Mouse (Mus musculus) left cerebral cortex, adult 2 months (tissue): ENCODE results near the gene Hoxa10. TPM values are rescaled to one million over a fixed set of nuclear protein-coding genes. Genes with fewer than 3 reads are reported as not detected.

Experiments
- DNase-seq, 2 experiments: peaks; one replicate each; pipeline ENCODE4 v3.0.0; 2021 to 2022; ENCODE audit warnings: low spot score in 2 of 2, mixed read lengths in 1 of 2; ENCODE audit errors: extremely low spot score in 1 of 2
- H3K27ac ChIP-seq: fragments of 200-600 bp; 2 replicates; pipeline ENCODE4 v1.8.1; 2022
- H3K4me3 ChIP-seq: fragments of 200-600 bp; 2 replicates; pipeline ENCODE4 v1.8.1; 2022
- CTCF ChIP-seq: fragments of 200-600 bp; IDR thresholded peaks from 2 replicates; pipeline ENCODE4 v1.8.1; 2022; ENCODE audit warnings: antibody characterized with exemption, mild to moderate bottlenecking, moderate library complexity
- intact Hi-C: fragments of 180-260 bp; cut with DNase I; formaldehyde crosslinking; loops from one replicate; pipeline ENCODE4 v1.15.1; 2025
- total RNA-seq, 2 experiments: library from RNA; stranded (reverse); gene quantifications; 2 replicates each; pipeline ENCODE4 v1.2.3; 2021

Hoxa10 gene
- total RNA-seq, 2 experiments from 2014 or later: not detected

DNA sequence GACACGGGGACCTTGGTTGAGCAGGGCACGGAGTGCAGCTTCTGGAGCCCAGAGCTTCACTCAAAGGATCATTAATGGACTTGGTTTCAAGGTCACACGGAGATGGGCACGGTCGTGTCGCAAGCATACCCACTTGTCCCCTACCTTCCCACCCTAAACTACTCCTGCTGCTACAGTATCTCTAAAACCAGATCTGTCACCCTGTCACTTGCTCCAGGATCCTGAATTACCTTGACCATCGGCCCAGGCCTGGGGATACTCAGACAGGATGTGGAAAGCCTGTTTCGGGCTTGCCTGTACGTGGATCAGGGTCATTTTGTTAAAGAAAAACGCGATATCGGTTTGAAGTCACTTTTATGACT, 31.0 kb downstream of the Hoxa10 start:
- intact Hi-C loops: no loop called here
- no peak for TF ChIP-seq CTCF
- no peak overlapping the region for H3K27ac ChIP-seq
- no peak overlapping the region for H3K4me3 ChIP-seq
- no peak for DNase-seq

DNA sequence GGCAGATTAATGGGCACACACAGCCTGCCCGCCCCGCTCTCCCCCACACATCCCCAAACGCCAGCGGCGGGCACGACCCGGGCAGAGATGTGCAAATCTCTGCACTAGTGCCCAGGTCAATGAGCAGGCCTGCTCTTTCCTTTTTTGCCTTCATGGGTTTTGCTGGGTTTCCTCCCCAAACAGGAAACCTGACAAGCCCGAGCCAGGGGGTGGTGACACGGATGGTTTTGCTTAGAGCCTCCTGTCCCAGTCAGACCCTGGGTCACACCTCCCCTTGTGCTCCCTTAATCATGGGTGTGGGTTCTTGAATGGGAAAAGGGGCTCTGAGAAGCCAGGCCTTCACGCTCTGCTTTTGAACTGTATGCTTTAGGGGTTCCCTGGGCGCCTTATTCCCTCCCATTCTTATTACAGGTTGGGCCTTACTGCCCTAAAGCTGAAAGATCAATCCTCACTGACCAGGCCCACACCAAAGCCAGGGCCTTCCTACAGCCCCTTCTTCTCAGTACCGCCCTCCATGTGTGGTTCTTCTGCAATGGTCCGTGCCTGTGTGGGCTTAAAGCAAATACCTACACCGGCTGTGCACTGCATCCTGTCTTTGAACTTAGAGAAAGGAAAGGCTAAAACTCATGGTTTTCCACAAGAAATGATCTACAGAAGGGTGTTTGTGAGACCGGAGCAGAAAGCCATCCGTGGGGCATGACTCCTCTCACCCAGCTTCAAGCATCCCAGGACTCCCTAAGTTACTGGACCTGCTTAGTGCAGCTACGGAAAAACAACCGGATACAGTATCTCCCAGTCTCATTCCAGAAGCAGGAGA, 31.6 kb downstream of the Hoxa10 start:
- intact Hi-C loops: no loop called here
- no peak overlapping the region for H3K4me3 ChIP-seq
- no peak overlapping the region for H3K27ac ChIP-seq
- no peak for TF ChIP-seq CTCF
- DNase-seq: no peak

DNA sequence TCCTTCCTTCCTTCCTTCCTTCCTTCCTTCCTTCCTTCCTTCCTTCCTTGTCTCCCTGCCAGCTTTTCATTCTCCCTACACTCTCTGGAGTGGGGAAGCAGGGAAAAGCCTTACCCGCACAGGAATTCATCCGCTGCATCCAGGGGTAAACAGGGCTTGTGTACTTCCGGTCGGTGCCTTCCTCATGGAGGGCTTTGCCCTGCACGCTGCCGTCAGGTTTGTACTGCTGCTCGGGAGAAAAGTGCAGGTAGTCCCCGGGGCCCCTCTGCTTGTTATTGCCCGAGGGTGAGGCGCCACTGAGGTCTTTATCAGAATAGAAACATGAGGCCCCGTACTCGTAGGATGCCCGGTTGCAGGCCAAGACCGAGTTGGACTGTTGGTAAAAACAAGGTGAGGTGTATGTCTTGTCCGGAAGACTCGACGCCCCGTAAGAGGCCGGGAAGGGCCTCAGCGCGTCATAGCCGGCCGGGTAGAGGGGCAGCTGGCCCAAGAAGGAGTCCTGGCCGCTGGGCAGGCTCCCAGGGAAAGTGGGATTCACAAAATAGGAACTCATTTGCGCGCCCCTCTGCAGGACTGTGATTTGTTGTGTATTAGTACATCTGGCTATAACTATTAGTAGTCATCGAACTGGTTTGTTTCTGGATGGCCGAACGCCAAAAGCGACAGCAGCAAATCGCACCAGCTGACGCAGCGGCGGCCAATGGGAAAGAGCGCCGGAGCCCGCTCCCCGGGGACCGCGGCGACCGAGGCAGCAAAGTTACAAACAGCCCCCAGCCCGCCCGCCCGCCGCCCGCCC, 32.4 kb downstream of the Hoxa10 start, which contains the start of gene Hoxa6:
Gene Hoxa6 (minus strand): TSS at position 651 of the 796 bp plus-strand sequence.
- no peak within 1 kb of the TSS for H3K4me3 ChIP-seq
- H3K27ac ChIP-seq: no peak within 1 kb of the TSS
- no peak for TF ChIP-seq CTCF

DNA sequence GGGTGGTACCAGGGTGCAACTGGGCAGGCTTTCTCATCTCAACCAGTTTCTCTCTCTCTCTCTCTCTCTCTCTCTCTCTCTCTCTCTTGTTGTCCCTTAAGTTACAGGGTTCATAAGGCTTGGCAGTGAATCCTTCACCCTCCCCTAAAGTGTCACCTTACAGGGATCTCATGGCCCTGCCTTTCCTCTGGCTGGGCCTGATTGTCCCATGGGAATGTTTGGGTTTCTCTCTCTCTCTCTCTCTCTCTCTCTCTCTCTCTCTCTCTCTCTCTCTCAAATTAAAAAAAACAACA, 33.0 kb downstream of the Hoxa10 start:
- DNase-seq: no peak
- intact Hi-C loops: no loop called here
- TF ChIP-seq CTCF: no peak
- no peak overlapping the region for H3K27ac ChIP-seq
- H3K4me3 ChIP-seq: no peak overlapping the region

More for the DNA sequence above, 32.4 kb downstream of the Hoxa10 start, which contains the start of gene Hoxa6:
- intact Hi-C loops: no loop called here
- no peak for DNase-seq

DNA sequence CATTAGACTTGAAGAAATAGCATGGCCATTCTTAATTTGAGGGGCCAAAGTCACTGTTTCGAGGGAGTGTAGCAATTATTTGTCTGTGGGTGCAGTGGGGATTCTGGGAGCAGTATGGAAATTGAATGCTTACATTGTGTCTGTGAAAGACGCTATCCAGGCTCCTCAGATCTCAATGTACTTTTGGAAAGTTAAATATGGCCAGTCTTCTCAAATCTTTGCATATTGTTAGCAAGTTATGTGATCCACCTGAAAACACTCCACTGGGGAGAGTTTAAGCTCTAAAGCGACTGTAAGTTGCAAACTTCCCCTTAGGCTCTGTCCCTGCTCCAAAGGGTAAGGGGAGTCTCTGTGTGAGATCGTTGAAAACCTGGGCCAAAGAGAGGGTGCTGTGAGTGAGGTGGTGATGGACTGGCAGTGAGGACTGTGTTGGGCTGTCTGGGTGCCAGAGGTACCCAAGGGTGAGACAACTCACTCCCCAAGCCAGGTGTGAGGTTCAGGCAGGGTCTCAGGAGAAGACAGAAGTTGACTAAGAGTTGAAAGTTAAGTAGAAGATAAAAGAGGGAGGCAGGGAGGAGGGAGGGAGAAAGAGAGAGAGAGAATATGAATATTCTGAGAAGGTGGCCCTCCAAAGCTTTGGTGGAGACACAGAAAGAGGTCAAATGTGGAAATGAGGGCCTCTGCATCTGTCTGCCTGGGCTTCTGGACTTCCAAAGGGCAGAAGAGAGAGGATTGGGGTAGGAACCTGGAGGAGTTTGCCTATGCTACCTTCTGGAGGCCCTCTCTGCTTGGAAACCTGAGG, 33.6 kb downstream of the Hoxa10 start:
- intact Hi-C loops: no loop called here
- TF ChIP-seq CTCF: no peak
- DNase-seq: no peak
- Histone ChIP-seq H3K4me3 (no peak overlapping the region), H3K27ac (no peak overlapping the region)

DNA sequence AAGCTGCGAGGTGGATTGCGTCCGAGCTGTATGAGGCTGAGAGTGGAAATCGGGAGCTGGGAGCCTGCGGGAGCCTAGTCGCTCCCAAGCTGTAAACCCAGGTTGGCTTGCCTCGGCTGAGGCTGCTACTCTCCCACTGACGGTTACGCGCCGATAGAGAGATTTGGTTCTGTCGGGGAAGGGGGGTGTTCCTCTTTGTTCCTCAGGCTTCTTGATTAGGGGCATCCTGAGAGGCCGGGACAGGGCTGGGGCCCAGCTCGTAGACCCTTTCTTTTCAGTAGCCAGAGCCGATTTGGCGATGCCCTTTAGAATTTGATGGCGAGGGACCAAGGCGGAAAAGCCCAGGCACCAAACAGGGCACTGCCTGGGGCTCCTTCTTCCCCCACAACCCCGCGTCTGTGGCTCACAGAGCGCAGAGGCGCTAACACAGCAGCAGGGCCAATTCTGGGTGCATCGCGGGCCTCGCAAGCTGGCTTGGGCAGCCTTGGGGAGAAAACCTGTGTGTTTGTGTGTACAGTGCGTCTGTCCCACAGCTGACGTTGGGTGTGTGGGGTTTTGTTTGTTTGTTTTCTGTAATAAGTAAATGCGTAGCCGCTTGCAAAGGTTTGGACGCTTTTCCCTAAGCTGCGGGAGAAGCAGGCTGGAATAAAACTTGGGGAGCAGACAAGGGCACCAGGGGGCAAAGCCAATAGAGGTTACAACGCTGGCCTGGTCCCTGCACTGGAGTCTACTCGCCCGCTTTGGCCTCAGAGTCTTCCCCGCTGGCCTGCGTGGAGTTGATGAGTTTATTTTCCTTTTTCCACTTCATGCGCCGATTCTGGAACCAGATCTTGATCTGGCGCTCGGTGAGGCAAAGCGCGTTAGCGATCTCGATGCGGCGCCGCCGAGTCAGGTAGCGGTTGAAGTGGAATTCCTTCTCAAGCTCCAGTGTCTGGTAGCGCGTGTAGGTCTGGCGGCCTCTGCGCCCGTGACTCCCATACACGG, 34.7 kb downstream of the Hoxa10 start:
- Histone ChIP-seq H3K27ac (no peak overlapping the region), H3K4me3 (no peak overlapping the region)
- intact Hi-C loops: no loop called here
- no peak for TF ChIP-seq CTCF
- DNase-seq: no peak

DNA sequence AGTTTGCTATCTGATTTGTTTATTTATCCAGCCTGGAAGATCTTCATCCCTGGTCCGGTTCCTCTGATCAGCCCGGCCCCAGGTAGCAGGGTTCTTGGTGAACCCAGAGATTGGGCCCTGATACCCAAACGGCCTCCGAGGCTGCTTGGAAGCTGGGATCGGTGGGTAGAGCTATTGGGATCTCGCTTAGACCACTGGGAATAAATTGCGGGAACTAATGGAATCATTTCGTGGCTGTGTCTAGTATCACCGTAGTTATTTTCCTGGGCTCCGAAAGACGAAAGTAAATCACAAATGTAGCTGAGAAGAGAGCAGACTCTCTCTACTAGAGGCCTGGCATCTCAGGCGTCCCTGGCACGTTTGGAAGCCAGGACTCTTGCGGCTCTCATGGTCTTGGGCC, 35.4 kb downstream of the Hoxa10 start:
- no peak for DNase-seq
- no peak overlapping the region for H3K27ac ChIP-seq
- TF ChIP-seq CTCF: no peak
- H3K4me3 ChIP-seq: no peak overlapping the region
- intact Hi-C loops: no loop called here

DNA sequence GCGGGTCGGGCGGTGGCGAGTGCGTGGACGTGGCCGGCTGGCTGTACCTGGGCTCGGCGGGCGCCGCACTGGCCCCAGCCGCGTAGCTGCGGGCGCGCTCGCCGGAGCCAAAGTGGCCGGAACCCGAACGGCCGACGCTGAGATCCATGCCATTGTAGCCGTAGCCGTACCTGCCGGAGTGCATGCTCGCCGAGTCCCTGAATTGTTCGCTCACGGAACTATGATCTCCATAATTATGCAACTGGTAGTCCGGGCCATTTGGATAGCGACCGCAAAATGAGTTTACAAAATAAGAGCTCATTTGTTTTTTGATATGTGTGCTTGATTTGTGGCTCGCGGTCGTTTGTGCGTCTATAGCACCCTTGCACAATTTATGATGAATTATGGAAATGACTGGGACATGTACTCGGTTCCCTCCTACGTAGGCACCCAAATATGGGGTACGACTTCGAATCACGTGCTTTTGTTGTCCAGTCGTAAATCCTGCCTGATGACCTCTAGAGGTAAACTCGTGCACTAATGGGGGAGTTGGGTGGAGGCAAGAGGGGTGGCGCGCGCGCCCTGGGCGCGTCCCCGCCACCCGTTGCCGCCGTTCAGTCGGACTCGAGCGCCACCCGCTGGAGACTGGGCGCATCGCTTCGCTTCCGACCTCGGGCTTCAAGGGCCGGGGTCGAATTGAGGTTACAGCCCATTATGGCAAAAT, 36.5 kb downstream of the Hoxa10 start, which contains the start of gene Hoxa5:
Gene Hoxa5 (minus strand): TSS at position 538 of the 703 bp plus-strand sequence.
- peak; percentile 45 for TF ChIP-seq CTCF
- Histone ChIP-seq H3K4me3 (no peak within 1 kb of the TSS), H3K27ac (no peak within 1 kb of the TSS)
- no peak for DNase-seq
- intact Hi-C loops: no loop called here

DNA sequence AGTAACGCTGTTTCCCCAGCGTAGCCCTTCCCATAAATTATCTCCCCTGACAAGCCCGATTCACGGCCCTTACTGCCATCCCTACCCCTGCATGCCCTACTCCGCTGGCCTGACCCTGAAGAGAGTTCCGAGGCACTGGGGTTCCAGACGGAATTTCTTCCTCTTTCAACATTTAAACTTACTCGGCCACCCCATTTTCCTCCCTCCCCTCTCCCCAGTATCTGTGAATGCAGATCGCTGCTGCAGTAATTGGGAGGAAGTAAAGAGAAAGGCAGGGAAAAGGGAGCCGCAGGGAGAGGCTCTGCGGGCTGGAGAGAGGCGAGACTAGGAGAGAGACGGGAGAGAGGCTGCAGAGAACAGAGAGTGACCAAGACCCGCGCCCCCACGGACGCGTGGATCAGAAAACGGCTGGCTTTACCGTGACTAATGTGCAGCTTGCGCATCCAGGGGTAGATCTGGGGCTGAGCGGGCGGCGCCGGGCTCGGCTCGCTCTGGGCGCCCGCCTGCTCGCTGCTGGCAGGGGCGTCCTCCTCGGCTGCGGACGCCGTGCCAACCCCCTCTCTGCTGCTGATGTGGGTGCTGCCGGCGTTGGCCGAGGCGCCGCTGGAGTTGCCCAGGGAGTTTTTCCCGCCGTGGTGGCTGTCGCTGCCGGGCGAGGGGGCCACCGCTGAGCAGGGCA, 37.1 kb downstream of the Hoxa10 start:
- Histone ChIP-seq H3K27ac (no peak overlapping the region), H3K4me3 (no peak overlapping the region)
- intact Hi-C loops: no loop called here
- DNase-seq: no peak
- no peak for TF ChIP-seq CTCF

DNA sequence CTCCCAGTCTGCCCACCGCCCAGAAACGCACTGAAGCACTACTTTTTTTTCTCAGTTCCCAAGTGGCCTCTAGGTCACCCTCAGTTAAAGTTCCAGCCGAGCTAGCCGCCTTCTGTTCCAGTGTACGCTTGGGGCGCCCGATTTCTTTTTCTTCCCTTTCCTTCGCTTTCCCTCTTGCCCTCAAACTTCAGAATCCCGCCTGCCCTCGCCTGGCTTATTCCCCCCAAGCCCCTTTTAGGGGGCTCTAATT, 37.6 kb downstream of the Hoxa10 start:
- intact Hi-C loops: no loop called here
- no peak overlapping the region for H3K27ac ChIP-seq
- H3K4me3 ChIP-seq: no peak overlapping the region
- no peak for DNase-seq
- TF ChIP-seq CTCF: no peak
